Mouse (Mus musculus) stomach, embryonic 14.5 days (tissue): ENCODE data around the gene Pnpla2. TPM values are rescaled to one million over a fixed set of nuclear protein-coding genes. Genes with fewer than 3 reads are reported as not detected.

Experiments
- ATAC-seq: fragments of 200-750 bp; cut with Nextera tagmentation; 2 replicates; pipeline ENCODE4 v1.8.0; 2017; ENCODE audit warnings: low read depth, moderate TSS enrichment; ENCODE audit not compliant: insufficient number of reproducible peaks, insufficient read depth, low FRiP score
- H3K27ac ChIP-seq: fragments of 300-500 bp; sonication (generic); 2 replicates; pipeline ENCODE4 v1.5.1; 2014; ENCODE audit warnings: mild to moderate bottlenecking, low read length, moderate library complexity, mixed read lengths
- H3K27me3 ChIP-seq: fragments of 300-500 bp; sonication (generic); 2 replicates; pipeline ENCODE4 v1.6.1; 2014; ENCODE audit warnings: low read length, control low read depth, mixed read lengths; ENCODE audit not compliant: control insufficient read depth, insufficient read depth
- H3K36me3 ChIP-seq: fragments of 300-500 bp; sonication (generic); 2 replicates; pipeline ENCODE4 v1.6.1; 2014; ENCODE audit warnings: mild to moderate bottlenecking, control low read depth, low read length, moderate library complexity, mixed read lengths; ENCODE audit not compliant: control insufficient read depth, insufficient read depth
- H3K4me1 ChIP-seq: fragments of 300-500 bp; sonication (generic); 2 replicates; pipeline ENCODE4 v1.6.1; 2014; ENCODE audit warnings: low read length, control low read depth, mixed read lengths; ENCODE audit not compliant: control insufficient read depth, insufficient read depth
- H3K4me2 ChIP-seq: fragments of 300-500 bp; sonication (generic); replicated peaks from 2 replicates; pipeline ENCODE4 v1.6.1; 2014; ENCODE audit warnings: low read depth, low read length, control low read depth
- H3K4me3 ChIP-seq: fragments of 300-500 bp; sonication (generic); 2 replicates; pipeline ENCODE4 v1.5.1; 2014; ENCODE audit warnings: low read depth, low read length, control low read depth
- H3K9ac ChIP-seq: fragments of 300-500 bp; sonication (generic); replicated peaks from 2 replicates; pipeline ENCODE4 v1.6.1; 2014; ENCODE audit warnings: low read depth, mild to moderate bottlenecking, control low read depth, low read length, moderate library complexity, mixed read lengths
- H3K9me3 ChIP-seq: fragments of 300-500 bp; sonication (generic); 2 replicates; pipeline ENCODE4 v1.6.1; 2016; ENCODE audit warnings: low read depth, low read length, control low read depth; ENCODE audit not compliant: control insufficient read depth
- WGBS: fragments of 180-500 bp; shearing (Covaris S2); extraction: QIAGEN DNeasy Blood & Tissue Kit; methylation state at CpG from one replicate; pipeline ENCODE4 v1.1.7; 2014; 5-methylcytosine and 5-hydroxymethylcytosine counted together
- polyA plus RNA-seq: library from polyadenylated mRNA; unstranded; fragments of >200 nt; fragmentation: Nextera tagmentation; extraction: Ambion mirVana; gene quantifications from 2 replicates; pipeline ENCODE4 v1.2.1, GENCODE M21; 2014

Pnpla2 gene
- polyA plus RNA-seq, 1 experiment from 2014 or later, result 21.7 TPM

GRCm38 (mm10) chr7:141472226-141472625 is 17.2 kb downstream of the Pnpla2 start:
- peaks cover 31% of the 10 kb centered on the region for H3K4me1 ChIP-seq

GRCm38 (mm10) chr7:141472763-141473162 is 17.8 kb downstream of the Pnpla2 start:
- no peaks in the 10 kb centered on the region for H3K9me3 ChIP-seq
- no peaks in the 10 kb centered on the region for H3K27me3 ChIP-seq
- no peak for ATAC-seq
- no peak overlapping the region for H3K4me2 ChIP-seq
- H3K27ac ChIP-seq, result no peak overlapping the region
- peaks cover 31% of the 10 kb centered on the region for H3K36me3 ChIP-seq
- H3K4me1 ChIP-seq, result peaks cover 36% of the 10 kb centered on the region
- WGBS, result 80% methylated on average over 6 of the region's 6 CpGs
- no peak overlapping the region for H3K9ac ChIP-seq
- H3K4me3 ChIP-seq, result no peak overlapping the region

More at GRCm38 (mm10) chr7:141472226-141472625, 17.2 kb downstream of the Pnpla2 start:
- peaks cover 31% of the 10 kb centered on the region for H3K36me3 ChIP-seq
- H3K9ac ChIP-seq, result no peak overlapping the region
- H3K4me3 ChIP-seq, result no peak overlapping the region
- H3K9me3 ChIP-seq, result no peaks in the 10 kb centered on the region
- no peak overlapping the region for H3K4me2 ChIP-seq
- H3K27me3 ChIP-seq, result no peaks in the 10 kb centered on the region
- no peak for ATAC-seq
- 71% methylated on average over 6 of the region's 6 CpGs for WGBS
- H3K27ac ChIP-seq, result no peak overlapping the region

GRCm38 (mm10) chr7:141474160-141474559 is 19.2 kb downstream of the Pnpla2 start:
- Histone ChIP-seq H3K4me1 (peaks cover 31% of the 10 kb centered on the region), H3K36me3 (peaks cover 31% of the 10 kb centered on the region), H3K4me2 (peak overlapping the region; percentile 88), H3K27me3 (no peaks in the 10 kb centered on the region), H3K9me3 (no peaks in the 10 kb centered on the region), H3K4me3 (peak overlapping the region; percentile 75), H3K27ac (no peak overlapping the region; the same call in 1 of the 2 replicates), H3K9ac (peak overlapping the region; percentile 76)
- no peak for ATAC-seq
- WGBS, result 12% methylated on average over 5 of the region's 5 CpGs

- H3K4me2 ChIP-seq, result peak within 1 kb of the TSS; percentile 88
- no peaks in the 10 kb centered on the region for H3K27me3 ChIP-seq
- peak; percentile 69 for ATAC-seq
- peak within 1 kb of the TSS; percentile 76 for H3K9ac ChIP-seq
- H3K36me3 ChIP-seq, result peaks cover 25% of the 10 kb centered on the region
- WGBS, result under 1% methylated on average over 80 of the region's 87 CpGs
- peak within 1 kb of the TSS; percentile 75 for H3K4me3 ChIP-seq
- H3K27ac ChIP-seq, result peak within 1 kb of the TSS; percentile 95
- peaks cover 27% of the 10 kb centered on the region for H3K4me1 ChIP-seq
- no peaks in the 10 kb centered on the region for H3K9me3 ChIP-seq
These were observed 20.2 kb downstream of the Pnpla2 start, which contains the start of the genes Polr2l and Tspan4 for GRCm38 (mm10) chr7:141475011-141475804. Gene Polr2l, minus strand, starts transcription at chr7:141475132. Gene Tspan4, plus strand, starts transcription at chr7:141475240.

GRCm38 (mm10) chr7:141475805-141476158 is 20.8 kb downstream of the Pnpla2 start:
- WGBS, result 1% methylated on average over 12 of the region's 12 CpGs
- no peaks in the 10 kb centered on the region for H3K27me3 ChIP-seq
- H3K9ac ChIP-seq, result peak overlapping the region; percentile 76
- peak overlapping the region; percentile 95 for H3K27ac ChIP-seq
- H3K36me3 ChIP-seq, result peaks cover 19% of the 10 kb centered on the region
- H3K9me3 ChIP-seq, result no peaks in the 10 kb centered on the region
- H3K4me1 ChIP-seq, result peaks cover 27% of the 10 kb centered on the region
- ATAC-seq, result no peak
- H3K4me2 ChIP-seq, result peak overlapping the region; percentile 88
- peak overlapping the region; percentile 75 for H3K4me3 ChIP-seq

GRCm38 (mm10) chr7:141476226-141476980 is 21.4 kb downstream of the Pnpla2 start:
- no peaks in the 10 kb centered on the region for H3K9me3 ChIP-seq
- H3K4me1 ChIP-seq, result peaks cover 27% of the 10 kb centered on the region
- H3K27me3 ChIP-seq, result no peaks in the 10 kb centered on the region
- H3K9ac ChIP-seq, result peak overlapping the region; percentile 76; the same call in 1 of the 2 replicates
- ATAC-seq, result peak; percentile 74
- H3K27ac ChIP-seq, result peak overlapping the region; percentile 95
- H3K36me3 ChIP-seq, result peaks cover 13% of the 10 kb centered on the region
- H3K4me3 ChIP-seq, result peak overlapping the region; percentile 75
- H3K4me2 ChIP-seq, result peak overlapping the region; percentile 88
- under 1% methylated on average over 17 of the region's 17 CpGs for WGBS

- H3K9me3 ChIP-seq, result no peaks in the 10 kb centered on the region
- H3K9ac ChIP-seq, result 0 out of 2 replicates have a peak overlapping the region, but pooled peaks have one; percentile 11
- ATAC-seq, result no peak
- peak overlapping the region; percentile 75 for H3K4me3 ChIP-seq
- H3K27me3 ChIP-seq, result no peaks in the 10 kb centered on the region
- H3K27ac ChIP-seq, result peak overlapping the region; percentile 95
- peaks cover 27% of the 10 kb centered on the region for H3K4me1 ChIP-seq
- H3K4me2 ChIP-seq, result peak overlapping the region; percentile 88
- peaks cover 10% of the 10 kb centered on the region for H3K36me3 ChIP-seq
- WGBS, result 5% methylated on average over 7 of the region's 7 CpGs
These were observed 22.0 kb downstream of the Pnpla2 start for GRCm38 (mm10) chr7:141476981-141477370.

GRCm38 (mm10) chr7:141477578-141478269 is 22.7 kb downstream of the Pnpla2 start:
- H3K27me3 ChIP-seq, result 0 out of 2 replicates have a peak, but pooled peaks cover 3% of the 10 kb centered on the region
- 34% methylated on average over 4 of the region's 4 CpGs for WGBS

More at GRCm38 (mm10) chr7:141477578-141478269, 22.7 kb downstream of the Pnpla2 start:
- H3K4me1 ChIP-seq, result peaks cover 33% of the 10 kb centered on the region
- peak overlapping the region; percentile 88 for H3K4me2 ChIP-seq
- H3K9ac ChIP-seq, result no peak overlapping the region
- H3K27ac ChIP-seq, result peak overlapping the region; percentile 95
- no peaks in the 10 kb centered on the region for H3K9me3 ChIP-seq
- no peak overlapping the region for H3K4me3 ChIP-seq
- no peak for ATAC-seq
- H3K36me3 ChIP-seq, result peaks cover 2% of the 10 kb centered on the region
